Mouse (Mus musculus): ENCODE data around the gene Mrgpre. TPM values are rescaled to one million over a fixed set of nuclear protein-coding genes. Genes with fewer than 3 reads are reported as not detected.

Gene Mrgpre
- total and polyA plus RNA-seq, 3 experiments = 0.15 to 0.18 TPM; not detected in 1

DNA sequence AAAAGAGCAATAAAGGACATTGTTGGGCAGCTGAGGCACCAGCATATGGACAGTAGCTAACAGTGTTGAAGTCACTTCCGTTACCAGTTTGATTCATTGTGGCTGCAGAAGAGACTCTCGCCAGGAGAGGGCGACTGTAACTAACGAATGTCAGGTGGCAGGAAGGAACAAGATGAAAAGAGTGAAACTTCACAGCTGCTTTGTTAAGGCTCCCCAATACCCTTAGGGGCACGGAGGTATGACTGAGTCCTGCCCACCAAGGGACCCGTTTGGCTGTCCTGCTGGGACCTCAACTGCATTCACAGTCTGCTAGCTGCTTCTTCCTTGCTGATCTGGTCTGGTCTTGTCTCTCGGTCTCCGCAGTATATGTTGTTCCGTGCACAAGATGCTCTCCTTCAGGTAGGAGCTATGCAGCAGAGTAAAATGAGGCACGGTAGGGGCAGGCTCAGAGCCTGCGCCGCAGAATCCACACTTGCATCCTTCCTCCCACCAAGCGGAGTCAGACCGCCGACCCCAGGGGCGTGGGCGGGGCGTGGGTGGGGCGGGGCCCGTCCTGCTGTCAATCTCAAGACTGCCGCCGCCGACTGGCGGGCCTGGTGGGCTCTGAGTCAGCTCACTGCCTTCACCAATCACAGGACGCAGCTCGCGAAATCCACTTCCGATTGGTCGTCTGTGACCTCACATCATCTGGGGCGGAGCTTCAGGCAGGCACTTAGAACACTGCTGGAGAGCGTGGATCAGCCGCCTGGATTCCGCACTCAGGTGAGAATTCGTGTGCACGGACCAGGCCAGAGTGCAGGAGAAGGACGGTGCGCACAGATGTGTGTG lies 45.4 kb upstream of the Mrgpre start (continued):
- no peak for TF ChIP-seq MEF2A (IDR thresholded peaks at IDR 0.05; ENCODE audit: extremely low read depth, insufficient replicate concordance, low read depth, low read length, poor library complexity, severe bottlenecking)
- no peak for TF ChIP-seq CHD1 (IDR thresholded peaks at IDR 0.05; ENCODE audit: low read depth, low read length)
- TF ChIP-seq POLR2A (IDR thresholded peaks at IDR 0.05; ENCODE audit: control insufficient read depth in 1 of 2, insufficient read depth in 1 of 2, low read depth in 1 of 2, low read length in 2 of 2, poor library complexity in 1 of 2) = peak; percentile 20 to 89; a peak in 3 of 4 replicates
- no peak for TF ChIP-seq USF2 (IDR thresholded peaks at IDR 0.05; ENCODE audit: borderline replicate concordance in 1 of 2, insufficient read depth in 1 of 2, low read depth in 1 of 2, low read length in 2 of 2)
- TF ChIP-seq MAZ (IDR thresholded peaks at IDR 0.05; ENCODE audit: low read depth, low read length) = no peak
- TF ChIP-seq TAL1 (IDR thresholded peaks at IDR 0.05; ENCODE audit: low read length) = no peak
- TF ChIP-seq CTCF (IDR thresholded peaks at IDR 0.05 in 2 of 3, conservative IDR thresholded peaks at IDR 0.05 in 1 of 3; ENCODE audit: control insufficient read depth in 1 of 3, insufficient read depth in 1 of 3, low read depth in 2 of 3, low read length in 3 of 3, poor library complexity in 1 of 3, severe bottlenecking in 1 of 3) = peak; percentile 73 to 90 (median 89)
- no peak for TF ChIP-seq E2F4 (IDR thresholded peaks at IDR 0.05; ENCODE audit: borderline replicate concordance, low read depth, low read length)
- peak; percentile 65 for TF ChIP-seq USF1 (IDR thresholded peaks at IDR 0.05; ENCODE audit: low read depth, low read length)
- TF ChIP-seq ZNF384 (IDR thresholded peaks at IDR 0.05; ENCODE audit: low read depth, low read length) = no peak
- TF ChIP-seq EP300 (IDR thresholded peaks at IDR 0.05; ENCODE audit: low read depth in 1 of 2, low read length in 2 of 2) = 0 out of 4 replicates have a peak, but pooled peaks of 1 of the 2 experiments have one; percentile 2
- TF ChIP-seq GATA1 (IDR thresholded peaks at IDR 0.05; ENCODE audit: low read depth, low read length) = no peak
- peak; percentile 83; the same call in 1 of the 2 replicates for TF ChIP-seq ZMIZ1 (IDR thresholded peaks at IDR 0.05; ENCODE audit: low read depth, low read length)
- TF ChIP-seq POLR2AphosphoS2 (IDR thresholded peaks at IDR 0.05; ENCODE audit: low read length) = peak; percentile 70; the same call in 1 of the 2 replicates
- TF ChIP-seq ELF1 (IDR thresholded peaks at IDR 0.05; ENCODE audit: low read depth, low read length) = peak; percentile 54; the same call in 1 of the 2 replicates
- no peak for TF ChIP-seq UBTF (IDR thresholded peaks at IDR 0.05; ENCODE audit: borderline replicate concordance, insufficient read depth, low read depth, low read length)
- peak; percentile 82 for TF ChIP-seq RAD21 (IDR thresholded peaks at IDR 0.05; ENCODE audit: low read depth, low read length)
- TF ChIP-seq ZKSCAN1 (IDR thresholded peaks at IDR 0.05; ENCODE audit: low read depth, low read length) = no peak
- TF ChIP-seq MAX (IDR thresholded peaks at IDR 0.05; ENCODE audit: low read length) = peak; percentile 38; the same call in 1 of the 2 replicates
- peak; percentile 38 for TF ChIP-seq MXI1 (IDR thresholded peaks at IDR 0.05; ENCODE audit: low read depth, low read length)
- TF ChIP-seq TBP (IDR thresholded peaks at IDR 0.05; ENCODE audit: low read depth, low read length) = peak; percentile 73
- peak; percentile 79 for TF ChIP-seq SIN3A (IDR thresholded peaks at IDR 0.05; ENCODE audit: low read length)
- peak; percentile 75 for TF ChIP-seq SMC3 (IDR thresholded peaks at IDR 0.05; ENCODE audit: low read depth, low read length)
- TF ChIP-seq MYB (IDR thresholded peaks at IDR 0.05; ENCODE audit: low read depth, low read length) = no peak
- TF ChIP-seq TCF12 (IDR thresholded peaks at IDR 0.05; ENCODE audit: low read depth, low read length) = no peak; the same call in 1 of the 2 replicates
- TF ChIP-seq MYC (IDR thresholded peaks at IDR 0.05; ENCODE audit: low read depth, low read length) = peak; percentile 86

Measured in MEL (cell line).